Mouse (Mus musculus) megakaryocyte, embryonic 14.5 days (primary cell): ENCODE results near the gene Wwc1. TPM values are rescaled to one million over a fixed set of nuclear protein-coding genes. Genes with fewer than 3 reads are reported as not detected.

Experiments used
- H3K27me3 ChIP-seq: replicated peaks from 2 replicates; pipeline ENCODE3; 2012; ENCODE audit warnings: inconsistent platforms
- H3K36me3 ChIP-seq: replicated peaks from 2 replicates; pipeline ENCODE3; 2012; ENCODE audit warnings: low read length, inconsistent platforms, mixed read lengths
- H3K4me1 ChIP-seq: 2 replicates; pipeline ENCODE4 v1.6.1; 2012; ENCODE audit warnings: inconsistent platforms
- H3K4me3 ChIP-seq: replicated peaks from 2 replicates; pipeline ENCODE3; 2012; ENCODE audit warnings: moderate library complexity, mild to moderate bottlenecking, inconsistent platforms
- H3K9me3 ChIP-seq: 2 replicates; pipeline ENCODE4 v1.6.1; 2012; ENCODE audit warnings: inconsistent platforms
- FLI1 ChIP-seq: IDR thresholded peaks from 2 replicates; pipeline ENCODE4 v1.6.1; 2012; ENCODE audit warnings: low read length, inconsistent platforms, mixed read lengths
- GATA1 ChIP-seq: IDR thresholded peaks from 3 replicates; pipeline ENCODE4 v1.6.1; 2012; ENCODE audit warnings: mixed read lengths, low read length, inconsistent platforms, borderline replicate concordance
- polyA plus RNA-seq: library from polyadenylated mRNA; stranded (reverse); fragments of >175 nt; gene quantifications from 2 replicates; pipeline ENCODE4 v1.2.3, GENCODE M21; 2012; ENCODE audit warnings: low replicate concordance; ENCODE audit not compliant: insufficient read depth

The Wwc1 gene
- polyA plus RNA-seq = not detected in 2 replicates

GRCm38 (mm10) chr11:35980411-35980917, at the start of gene Wwc1:
TSS of gene Wwc1 (minus strand) at chr11:35980527.
- TF ChIP-seq GATA1 = no peak
- TF ChIP-seq FLI1 = no peak
- peak within 1 kb of the TSS; percentile 18 for H3K4me3 ChIP-seq
- no peaks in the 10 kb centered on the region for H3K9me3 ChIP-seq
- no peaks in the 10 kb centered on the region for H3K36me3 ChIP-seq
- peaks cover 62% of the 10 kb centered on the region for H3K27me3 ChIP-seq
- 0 out of 2 replicates have a peak, but pooled peaks cover 5% of the 10 kb centered on the region for H3K4me1 ChIP-seq

GRCm38 (mm10) chr11:36020009-36020408, 39.7 kb upstream of the Wwc1 start:
- Histone ChIP-seq H3K27me3 (no peaks in the 10 kb centered on the region), H3K36me3 (no peaks in the 10 kb centered on the region), H3K4me1 (no peaks in the 10 kb centered on the region), H3K9me3 (peaks cover 22% of the 10 kb centered on the region), H3K4me3 (no peak overlapping the region)
- TF ChIP-seq GATA1 (no peak), FLI1 (no peak)

GRCm38 (mm10) chr11:36013179-36013578, 32.9 kb upstream of the Wwc1 start:
- no peak for TF ChIP-seq FLI1
- peaks cover 5% of the 10 kb centered on the region; the same call in 1 of the 2 replicates for H3K9me3 ChIP-seq

GRCm38 (mm10) chr11:36009281-36010208, 29.2 kb upstream of the Wwc1 start:
- H3K4me1 ChIP-seq = no peaks in the 10 kb centered on the region
- no peak overlapping the region for H3K4me3 ChIP-seq
- no peaks in the 10 kb centered on the region for H3K36me3 ChIP-seq
- TF ChIP-seq GATA1 (no peak), FLI1 (no peak)
- peaks cover 5% of the 10 kb centered on the region; the same call in 1 of the 2 replicates for H3K9me3 ChIP-seq
- H3K27me3 ChIP-seq = no peaks in the 10 kb centered on the region

More at GRCm38 (mm10) chr11:36013179-36013578, 32.9 kb upstream of the Wwc1 start:
- H3K27me3 ChIP-seq = no peaks in the 10 kb centered on the region
- no peaks in the 10 kb centered on the region for H3K36me3 ChIP-seq
- H3K4me3 ChIP-seq = no peak overlapping the region
- no peaks in the 10 kb centered on the region for H3K4me1 ChIP-seq

- Histone ChIP-seq H3K4me1 (peaks cover 12% of the 10 kb centered on the region), H3K36me3 (no peaks in the 10 kb centered on the region), H3K9me3 (no peaks in the 10 kb centered on the region), H3K27me3 (peaks cover 22% of the 10 kb centered on the region), H3K4me3 (no peak overlapping the region)
- TF ChIP-seq FLI1 (no peak), GATA1 (no peak)
Measured at GRCm38 (mm10) chr11:36002900-36003299, 22.6 kb upstream of the Wwc1 start.

GRCm38 (mm10) chr11:36001282-36001970, 21.1 kb upstream of the Wwc1 start:
- H3K9me3 ChIP-seq = no peaks in the 10 kb centered on the region
- H3K4me3 ChIP-seq = peak overlapping the region; percentile 64

GRCm38 (mm10) chr11:36000585-36001281, 20.4 kb upstream of the Wwc1 start:
- peak overlapping the region; percentile 64 for H3K4me3 ChIP-seq
- H3K4me1 ChIP-seq = peaks cover 12% of the 10 kb centered on the region
- TF ChIP-seq FLI1 (no peak), GATA1 (no peak)
- H3K27me3 ChIP-seq = peaks cover 22% of the 10 kb centered on the region
- H3K36me3 ChIP-seq = no peaks in the 10 kb centered on the region
- H3K9me3 ChIP-seq = peaks cover 6% of the 10 kb centered on the region

More at GRCm38 (mm10) chr11:36001282-36001970, 21.1 kb upstream of the Wwc1 start:
- peaks cover 12% of the 10 kb centered on the region for H3K4me1 ChIP-seq
- H3K27me3 ChIP-seq = peaks cover 22% of the 10 kb centered on the region
- TF ChIP-seq FLI1 (no peak), GATA1 (no peak)
- no peaks in the 10 kb centered on the region for H3K36me3 ChIP-seq

GRCm38 (mm10) chr11:36000038-36000437, 19.7 kb upstream of the Wwc1 start:
- Histone ChIP-seq H3K9me3 (peaks cover 12% of the 10 kb centered on the region), H3K27me3 (peaks cover 22% of the 10 kb centered on the region)

GRCm38 (mm10) chr11:35998048-35998447, 17.7 kb upstream of the Wwc1 start:
- peaks cover 12% of the 10 kb centered on the region for H3K4me1 ChIP-seq
- H3K27me3 ChIP-seq = peaks cover 22% of the 10 kb centered on the region
- no peak for TF ChIP-seq GATA1
- peaks cover 15% of the 10 kb centered on the region for H3K9me3 ChIP-seq
- no peaks in the 10 kb centered on the region for H3K36me3 ChIP-seq
- H3K4me3 ChIP-seq = peak overlapping the region; percentile 44

More at GRCm38 (mm10) chr11:36000038-36000437, 19.7 kb upstream of the Wwc1 start:
- H3K4me3 ChIP-seq = no peak overlapping the region
- TF ChIP-seq GATA1 (no peak), FLI1 (no peak)
- peaks cover 12% of the 10 kb centered on the region for H3K4me1 ChIP-seq
- H3K36me3 ChIP-seq = no peaks in the 10 kb centered on the region
